Mouse (Mus musculus) frontal cortex, postnatal 14 days (tissue): ENCODE measurements around the gene Slc22a23.

Experiments
- DNase-seq, 2 experiments: peaks; one replicate each; pipeline ENCODE4 v3.0.0; 2022; ENCODE audit warnings: low spot score in 2 of 2

The Slc22a23 gene

GRCm38 (mm10) chr13:34343719-34344375, 1.1 kb downstream of the Slc22a23 start:
- peak; percentile 24 to 37 for DNase-seq

DNA sequence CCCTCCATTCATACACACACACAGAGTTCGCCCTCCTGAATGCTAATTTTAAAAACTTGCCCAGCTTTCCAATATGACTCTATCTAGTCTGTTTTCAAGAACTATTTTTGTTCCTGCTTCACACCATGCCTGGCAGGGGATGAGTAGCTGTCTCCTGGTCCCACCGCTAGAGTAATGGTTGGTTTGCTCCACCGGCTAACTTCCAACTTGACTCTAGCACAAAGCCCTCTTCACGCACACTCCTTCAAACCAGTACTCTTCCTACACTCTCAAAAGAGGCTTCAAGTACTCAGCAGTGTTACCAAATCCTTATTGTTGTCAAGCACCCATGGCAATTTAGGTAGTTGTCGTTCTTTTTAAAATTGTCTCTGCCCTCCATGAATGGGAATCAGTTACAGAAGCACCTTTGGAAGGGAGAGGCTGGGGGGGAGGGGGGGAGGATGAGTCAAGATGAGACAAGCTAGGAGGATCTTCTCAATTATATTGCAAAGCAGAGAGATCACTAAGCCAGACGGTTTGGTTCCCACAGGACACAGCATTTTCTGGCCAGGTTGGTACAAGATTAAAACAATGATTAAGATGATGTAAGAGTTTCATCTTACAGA, 2.6 kb downstream of the Slc22a23 start:
- DNase-seq, result no peak

DNA sequence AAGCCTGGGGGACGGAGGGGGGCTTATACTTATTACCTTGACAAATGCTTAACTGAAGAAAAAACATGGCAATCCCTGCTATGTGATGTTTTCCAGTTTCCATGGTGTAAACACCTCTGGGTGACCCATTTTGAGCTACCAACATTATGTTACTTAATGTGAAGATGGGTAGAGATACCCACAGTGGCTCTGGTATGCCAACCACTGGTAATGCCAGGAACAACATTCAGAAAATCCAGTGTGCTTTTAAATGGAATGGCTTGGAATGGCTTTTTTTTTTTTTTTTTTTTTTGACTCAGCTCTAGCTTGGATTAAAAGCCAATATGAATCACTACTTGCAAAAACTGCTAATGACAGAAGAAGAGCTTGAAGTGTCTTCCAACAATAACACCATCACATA, 8.1 kb downstream of the Slc22a23 start:
- no peak for DNase-seq

DNA sequence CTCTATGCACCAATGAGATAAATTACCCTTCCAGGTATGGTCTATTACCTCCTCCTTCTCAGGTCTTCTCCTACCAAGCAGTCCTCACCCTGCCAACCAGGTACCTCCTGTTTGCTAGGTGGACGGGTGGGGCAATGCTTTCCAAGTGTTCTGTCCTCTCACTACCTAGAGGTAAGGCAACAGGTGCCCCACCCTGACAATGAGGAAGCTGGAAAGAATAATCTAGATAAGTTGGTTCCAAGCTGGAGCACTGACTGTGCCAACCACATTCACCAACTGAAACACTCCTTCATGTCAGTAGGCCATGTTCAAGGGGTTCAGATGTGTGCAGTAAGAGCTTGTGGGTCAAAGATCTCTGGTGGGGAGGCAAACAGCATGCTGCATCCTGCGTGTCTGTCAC, 10.1 kb downstream of the Slc22a23 start:
- no peak for DNase-seq

DNA sequence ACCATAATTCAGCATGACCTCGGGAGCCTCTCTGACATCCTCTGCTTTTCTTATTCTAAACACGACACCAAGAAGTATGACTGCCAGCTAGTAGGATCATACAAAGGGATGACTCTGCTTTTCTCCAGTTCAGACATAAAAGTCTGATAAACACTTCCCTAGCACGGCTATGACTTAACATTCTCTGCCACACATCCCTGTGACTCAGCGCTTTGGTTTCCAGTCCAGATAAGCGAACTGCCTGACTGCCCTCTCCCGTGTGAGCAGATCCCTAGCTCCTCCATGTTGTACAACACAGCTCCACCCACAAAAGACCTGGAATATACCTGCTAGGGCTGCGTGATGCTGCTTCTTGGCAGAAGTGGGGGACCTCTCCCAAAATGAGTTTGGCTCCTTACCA, 12.2 kb downstream of the Slc22a23 start:
- no peak for DNase-seq

GRCm38 (mm10) chr13:34331399-34332186, 13.4 kb downstream of the Slc22a23 start:
- no peak for DNase-seq

DNA sequence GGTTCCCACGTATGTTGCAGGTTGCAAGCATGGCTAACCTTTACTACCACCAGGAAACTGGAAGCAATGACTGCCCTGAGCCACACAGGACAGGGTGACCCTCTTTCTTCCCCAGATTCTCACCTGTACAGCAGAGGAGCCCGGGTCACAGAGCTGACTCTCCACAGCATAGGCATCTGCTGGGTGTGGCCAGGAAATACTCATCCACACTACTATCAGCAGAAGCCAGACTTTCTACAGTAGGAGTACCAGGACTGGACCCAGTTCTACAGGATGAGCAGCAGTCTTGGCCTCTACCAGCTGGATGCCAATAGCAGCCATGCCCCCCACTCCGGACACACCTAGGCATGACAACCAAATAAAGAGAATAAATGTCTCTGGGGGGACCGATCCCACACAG, 15.4 kb downstream of the Slc22a23 start:
- DNase-seq, result no peak

DNA sequence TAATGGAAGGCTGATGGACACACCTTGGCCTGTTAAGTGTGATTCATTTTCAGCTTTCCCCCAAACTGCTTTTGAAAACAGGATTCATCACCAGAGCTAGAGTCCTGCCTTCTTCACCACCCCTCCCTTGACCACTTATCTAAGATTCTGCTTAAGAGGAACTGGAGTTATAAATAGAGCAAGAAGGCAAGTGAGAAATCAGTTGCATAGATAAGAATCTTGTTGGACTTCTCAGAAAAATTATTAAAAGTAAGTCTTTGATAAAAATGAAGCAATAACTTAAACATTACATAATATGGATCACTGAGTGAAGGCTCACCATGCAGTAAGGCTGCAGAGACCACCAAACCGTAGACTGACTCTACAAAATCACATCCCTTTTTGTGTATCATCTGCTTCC, 18.0 kb downstream of the Slc22a23 start:
- DNase-seq, result no peak

DNA sequence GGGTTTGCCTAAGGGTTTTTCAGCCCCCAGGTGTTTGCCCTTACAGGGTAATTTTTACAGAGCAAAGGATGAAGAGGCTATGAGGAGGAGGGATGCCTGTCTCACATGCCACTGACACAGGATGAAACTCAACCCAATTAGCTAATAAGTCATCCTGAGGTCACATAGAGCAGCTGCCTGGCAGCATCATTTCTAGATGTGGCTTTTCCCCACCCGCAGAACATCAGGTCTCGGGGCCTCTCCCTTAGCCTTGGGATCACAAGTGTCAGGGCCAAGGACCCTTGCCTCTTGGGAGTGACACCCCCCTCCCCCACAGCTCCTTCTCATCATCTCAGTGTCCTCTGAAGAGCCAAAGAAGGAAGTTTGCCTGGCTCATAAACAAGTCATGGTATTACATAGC, 21.6 kb downstream of the Slc22a23 start:
- DNase-seq, result no peak

- no peak for DNase-seq
Observed at GRCm38 (mm10) chr13:34320482-34320881, 24.5 kb downstream of the Slc22a23 start.

DNA sequence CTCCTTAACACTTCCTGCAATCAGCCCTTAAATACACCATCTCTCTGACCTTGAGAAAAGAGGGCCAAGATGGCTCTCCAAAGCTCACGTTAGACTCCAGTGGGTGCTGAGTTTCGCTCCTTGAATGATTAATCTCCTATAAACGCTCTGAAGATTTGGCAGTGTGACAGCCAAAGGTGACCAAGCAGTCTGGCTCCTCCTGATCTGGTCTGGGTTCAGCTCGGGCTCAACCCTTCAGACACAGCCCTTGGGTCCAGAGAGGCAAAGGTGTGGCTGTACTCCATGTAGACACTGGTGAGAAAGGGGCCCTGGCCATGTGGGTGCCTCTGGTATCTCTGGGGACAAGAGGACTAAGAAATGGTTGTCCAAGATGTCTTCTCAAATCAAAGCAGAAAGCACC, 27.9 kb downstream of the Slc22a23 start:
- DNase-seq, result no peak

- no peak for DNase-seq
Observed at GRCm38 (mm10) chr13:34316511-34316910, 28.5 kb downstream of the Slc22a23 start.

DNA sequence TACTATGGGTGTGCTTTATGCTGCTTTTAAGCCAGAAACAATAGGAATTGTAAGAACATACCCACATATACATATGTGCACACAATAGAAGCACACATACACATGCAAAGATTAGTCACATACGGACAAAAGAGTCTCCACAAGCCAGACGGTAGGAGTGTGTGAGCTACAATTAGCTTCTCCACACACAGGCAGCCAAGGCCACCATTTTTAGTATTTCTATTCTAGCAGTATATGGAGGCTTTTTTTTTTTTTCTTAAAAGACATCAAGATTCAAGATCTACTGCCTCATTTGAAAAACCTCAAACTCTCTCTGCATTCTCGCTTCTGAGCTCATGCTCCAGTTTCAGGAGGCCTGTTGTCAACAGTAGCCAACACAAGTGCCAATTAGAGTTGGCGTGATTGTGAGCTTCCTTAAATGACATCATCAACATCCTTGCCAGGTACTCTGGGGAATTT, 31.9 kb downstream of the Slc22a23 start:
- no peak for DNase-seq

DNA sequence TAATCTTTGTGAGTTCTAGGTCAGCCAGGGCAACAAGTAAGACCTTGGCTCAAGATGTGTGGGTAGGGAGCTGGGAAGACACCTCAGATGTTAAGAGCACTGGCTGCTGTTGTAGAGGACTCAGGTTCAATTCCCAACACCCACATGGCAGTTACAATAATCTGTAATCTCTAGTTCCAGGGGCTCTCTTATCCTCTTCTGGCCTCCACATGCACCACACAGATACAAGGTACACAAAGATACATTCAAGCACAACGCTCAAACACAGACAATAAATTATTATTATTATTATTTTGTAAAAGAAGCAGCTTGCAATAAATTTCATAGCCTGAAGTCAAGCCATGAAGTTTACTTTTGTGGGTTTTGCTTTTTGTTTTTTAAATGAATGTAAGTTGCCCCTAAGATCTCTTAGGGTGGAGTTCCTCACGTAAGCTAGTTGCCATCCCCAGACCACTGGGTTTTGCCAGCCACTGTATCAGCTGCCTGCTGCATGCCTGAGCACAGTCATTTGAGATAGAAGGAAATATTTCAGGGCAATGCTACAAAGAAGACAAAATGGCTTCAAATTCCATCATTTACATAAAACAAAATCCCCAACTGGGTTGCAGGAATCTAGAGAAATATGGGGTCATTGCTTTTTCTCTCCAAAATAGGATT, 32.5 kb downstream of the Slc22a23 start:
- no peak for DNase-seq

- DNase-seq, result no peak
Observed at GRCm38 (mm10) chr13:34311593-34311992, 33.4 kb downstream of the Slc22a23 start.

GRCm38 (mm10) chr13:34308604-34308927, 36.4 kb downstream of the Slc22a23 start:
- no peak for DNase-seq

DNA sequence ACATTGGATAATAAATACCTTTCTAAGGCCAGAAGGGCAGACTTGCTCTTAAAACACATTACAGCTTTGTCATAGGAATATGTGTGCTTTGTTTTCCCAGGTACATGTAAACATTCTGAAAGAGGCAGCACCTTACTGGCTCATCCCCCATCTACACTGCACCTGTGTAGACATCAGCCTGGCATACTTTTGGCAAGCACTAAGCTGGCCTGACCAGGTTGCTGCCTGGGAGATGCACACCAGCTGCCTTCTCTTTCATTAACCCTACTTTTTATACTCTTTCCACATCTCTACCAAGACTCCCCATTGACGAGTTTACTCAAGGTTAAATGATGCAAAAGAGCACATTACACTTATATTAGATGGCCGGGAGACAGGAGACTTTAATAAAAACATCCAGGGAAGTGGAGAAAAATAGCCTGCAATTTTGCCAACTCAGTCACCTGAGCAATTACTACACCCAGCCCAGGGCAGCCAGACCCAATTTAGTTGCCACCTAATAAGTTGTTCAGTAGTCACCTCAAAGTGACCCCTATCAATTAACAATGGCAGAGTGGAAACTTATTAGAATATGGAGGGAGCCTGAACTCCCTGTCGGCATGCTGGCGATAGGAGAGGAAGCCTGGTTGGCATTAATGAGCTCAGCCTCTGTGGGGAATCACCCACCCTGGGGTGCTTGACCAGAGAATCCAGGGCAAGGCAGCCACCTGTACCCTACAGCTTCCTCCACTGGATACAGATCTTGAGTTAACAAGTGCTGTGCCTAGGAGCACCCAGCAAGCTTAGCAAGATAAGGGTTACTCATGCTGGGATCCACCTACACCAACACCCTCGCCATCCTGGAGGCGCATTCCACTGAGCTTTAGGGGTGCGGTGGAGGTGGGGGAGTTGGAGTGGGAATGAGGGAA, 37.0 kb downstream of the Slc22a23 start:
- DNase-seq, result no peak

- no peak for DNase-seq
Observed at GRCm38 (mm10) chr13:34305964-34306671, 38.9 kb downstream of the Slc22a23 start.

- DNase-seq, result no peak
Observed at GRCm38 (mm10) chr13:34304896-34305295, 40.1 kb downstream of the Slc22a23 start.

DNA sequence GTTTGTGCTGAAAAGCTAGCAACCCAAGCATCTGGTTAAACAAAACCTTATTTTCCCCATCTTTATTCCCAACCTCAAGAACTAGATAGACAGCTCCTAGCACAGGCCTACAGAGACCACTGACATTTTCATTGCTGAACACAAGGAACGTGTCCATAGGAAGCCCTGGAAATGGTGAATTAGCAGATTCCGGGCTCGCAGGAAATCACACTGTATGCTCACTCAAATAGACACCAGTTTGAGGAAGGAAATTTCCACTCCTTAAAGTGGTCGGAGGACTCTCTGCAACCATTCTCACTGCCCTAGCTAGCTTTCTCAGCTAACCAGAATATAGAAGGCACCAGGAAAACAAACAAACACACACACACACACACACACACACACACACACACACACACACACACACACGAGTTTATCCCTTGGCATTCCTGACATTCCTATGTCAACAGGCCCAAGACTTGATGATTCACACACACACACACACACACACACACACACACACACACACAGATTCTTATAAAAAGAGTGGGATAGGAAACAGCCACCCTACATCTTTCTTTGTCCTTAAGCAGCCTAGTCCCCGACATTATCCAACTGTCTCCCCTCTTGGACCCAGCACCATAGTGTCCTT, 41.5 kb downstream of the Slc22a23 start:
- DNase-seq, result no peak
